Mouse (Mus musculus): ENCODE data around the gene Trim12c.

- TF ChIP-seq ZNF384 (IDR thresholded peaks at IDR 0.05; ENCODE audit: low read depth, low read length) (no peak), MAFK (IDR thresholded peaks at IDR 0.05; ENCODE audit: insufficient read depth, low read depth, low read length) (no peak), CHD2 (IDR thresholded peaks at IDR 0.05; ENCODE audit: low read depth, low read length) (no peak)
Observed at GRCm38 (mm10) chr7:104322028-104322427, 31.1 kb downstream of the Trim12c start.

Data from ES-E14 (cell line).